Mouse (Mus musculus) kidney, embryonic 15.5 days (tissue): ENCODE data around the gene Fscn2. TPM values are rescaled to one million over a fixed set of nuclear protein-coding genes. Genes with fewer than 3 reads are reported as not detected.
"Not testable (repeated sequence)": the region's sequence is repeated elsewhere in the genome, so short reads cannot be mapped to it uniquely, and the experiment has no call there.

Experiments
- ATAC-seq: fragments of 200-750 bp; cut with Nextera tagmentation; replicated peaks from 2 replicates; pipeline ENCODE4 v1.8.0; 2017; ENCODE audit warnings: moderate TSS enrichment; ENCODE audit not compliant: low FRiP score
- H3K27ac ChIP-seq: fragments of 300-500 bp; sonication (generic); 2 replicates; pipeline ENCODE4 v1.5.1; 2015; ENCODE audit warnings: mild to moderate bottlenecking, inconsistent platforms
- H3K27me3 ChIP-seq: fragments of 300-500 bp; sonication (generic); 2 replicates; pipeline ENCODE4 v1.6.1; 2015; ENCODE audit warnings: inconsistent platforms
- H3K36me3 ChIP-seq: fragments of 300-500 bp; sonication (generic); 2 replicates; pipeline ENCODE4 v1.6.1; 2015; ENCODE audit warnings: inconsistent platforms
- H3K4me1 ChIP-seq: fragments of 300-500 bp; sonication (generic); 2 replicates; pipeline ENCODE4 v1.6.1; 2015; ENCODE audit warnings: inconsistent platforms
- H3K4me2 ChIP-seq: fragments of 300-500 bp; sonication (generic); 2 replicates; pipeline ENCODE4 v1.6.1; 2015; ENCODE audit warnings: moderate library complexity, mild to moderate bottlenecking, inconsistent platforms
- H3K4me3 ChIP-seq: fragments of 300-500 bp; sonication (generic); replicated peaks from 2 replicates; pipeline ENCODE4 v1.5.1; 2015; ENCODE audit warnings: mild to moderate bottlenecking, inconsistent platforms
- H3K9ac ChIP-seq: fragments of 300-500 bp; sonication (generic); 2 replicates; pipeline ENCODE4 v1.6.1; 2015; ENCODE audit warnings: mild to moderate bottlenecking, inconsistent platforms
- H3K9me3 ChIP-seq: fragments of 300-500 bp; sonication (generic); replicated peaks from 2 replicates; pipeline ENCODE4 v1.6.1; 2016; ENCODE audit warnings: inconsistent platforms
- WGBS: fragments of 180-500 bp; shearing (Covaris S2); methylation state at CpG from one replicate; pipeline ENCODE4 v1.1.7; 2015; ENCODE audit warnings: mixed read lengths; 5-methylcytosine and 5-hydroxymethylcytosine counted together
- microRNA-seq: library from miRNA; unstranded; fragments of <30 nt; microRNA quantifications from one replicate; pipeline ENCODE4, GENCODE M21; 2016
- polyA plus RNA-seq: library from polyadenylated mRNA; unstranded; fragments of >200 nt; fragmentation: Nextera tagmentation; extraction: Ambion mirVana; gene quantifications from 2 replicates; pipeline ENCODE4 v1.2.1, GENCODE M21; 2015

Gene Fscn2
- polyA plus RNA-seq, 1 experiment from 2014 or later = 1.1 TPM

GRCm38 (mm10) chr11:120387157-120387556 is 25.8 kb downstream of the Fscn2 start:
- H3K9me3 ChIP-seq = no peaks in the 10 kb centered on the region
- H3K4me2 ChIP-seq = no peak overlapping the region

GRCm38 (mm10) chr11:120388580-120388979 is 27.2 kb downstream of the Fscn2 start:
- H3K36me3 ChIP-seq = peaks cover 78% of the 10 kb centered on the region
- no peak for ATAC-seq
- H3K4me3 ChIP-seq = no peak overlapping the region
- no peak overlapping the region for H3K4me2 ChIP-seq
- no peak overlapping the region for H3K27ac ChIP-seq
- H3K9ac ChIP-seq = no peak overlapping the region
- no peaks in the 10 kb centered on the region for H3K27me3 ChIP-seq
- H3K9me3 ChIP-seq = no peaks in the 10 kb centered on the region
- 93% methylated on average over 9 of the region's 9 CpGs for WGBS
- H3K4me1 ChIP-seq = no peaks in the 10 kb centered on the region

More at GRCm38 (mm10) chr11:120387157-120387556, 25.8 kb downstream of the Fscn2 start:
- Histone ChIP-seq H3K27me3 (no peaks in the 10 kb centered on the region), H3K4me1 (no peaks in the 10 kb centered on the region), H3K27ac (no peak overlapping the region), H3K36me3 (peaks cover 80% of the 10 kb centered on the region), H3K9ac (no peak overlapping the region), H3K4me3 (no peak overlapping the region)
- WGBS = 64% methylated on average over 2 of the region's 2 CpGs
- no peak for ATAC-seq

GRCm38 (mm10) chr11:120395661-120396060 is 34.3 kb downstream of the Fscn2 start:
- ATAC-seq = no peak
- H3K27me3 ChIP-seq = no peaks in the 10 kb centered on the region
- no peak overlapping the region for H3K4me2 ChIP-seq
- no peaks in the 10 kb centered on the region for H3K9me3 ChIP-seq
- no peak overlapping the region for H3K9ac ChIP-seq
- peaks cover 79% of the 10 kb centered on the region for H3K36me3 ChIP-seq
- H3K27ac ChIP-seq = no peak overlapping the region
- no peak overlapping the region for H3K4me3 ChIP-seq
- H3K4me1 ChIP-seq = no peaks in the 10 kb centered on the region
- 74% methylated on average over 4 of the region's 4 CpGs for WGBS

- H3K36me3 ChIP-seq = peaks cover 90% of the 10 kb centered on the region
Observed at GRCm38 (mm10) chr11:120397602-120398001, 36.3 kb downstream of the Fscn2 start.

GRCm38 (mm10) chr11:120399319-120399718 is 38.0 kb downstream of the Fscn2 start:
- WGBS = 94% methylated on average over 2 of the region's 2 CpGs

More at GRCm38 (mm10) chr11:120397602-120398001, 36.3 kb downstream of the Fscn2 start:
- Histone ChIP-seq H3K9ac (no peak overlapping the region), H3K27me3 (no peaks in the 10 kb centered on the region), H3K4me2 (no peak overlapping the region), H3K4me1 (no peaks in the 10 kb centered on the region), H3K9me3 (no peaks in the 10 kb centered on the region), H3K4me3 (no peak overlapping the region), H3K27ac (no peak overlapping the region)
- ATAC-seq = no peak
- 44% methylated on average over 2 of the region's 2 CpGs for WGBS

GRCm38 (mm10) chr11:120404814-120405213 is 43.5 kb downstream of the Fscn2 start:
- H3K36me3 ChIP-seq = peaks cover 100% of the 10 kb centered on the region
- ATAC-seq = no peak
- H3K9ac ChIP-seq = no peak overlapping the region

More at GRCm38 (mm10) chr11:120399319-120399718, 38.0 kb downstream of the Fscn2 start:
- Histone ChIP-seq H3K4me1 (no peaks in the 10 kb centered on the region), H3K27ac (no peak overlapping the region), H3K9me3 (no peaks in the 10 kb centered on the region), H3K9ac (no peak overlapping the region), H3K4me3 (no peak overlapping the region), H3K36me3 (peaks cover 92% of the 10 kb centered on the region), H3K27me3 (no peaks in the 10 kb centered on the region), H3K4me2 (no peak overlapping the region)
- ATAC-seq = no peak

GRCm38 (mm10) chr11:120405867-120406266 is 44.5 kb downstream of the Fscn2 start:
- Histone ChIP-seq H3K27ac (no peak overlapping the region), H3K9me3 (no peaks in the 10 kb centered on the region), H3K27me3 (no peaks in the 10 kb centered on the region), H3K36me3 (peaks cover 100% of the 10 kb centered on the region), H3K4me2 (no peak overlapping the region), H3K4me1 (no peaks in the 10 kb centered on the region), H3K4me3 (no peak overlapping the region), H3K9ac (no peak overlapping the region)
- WGBS = 97% methylated on average over 3 of the region's 3 CpGs
- ATAC-seq = no peak

More at GRCm38 (mm10) chr11:120404814-120405213, 43.5 kb downstream of the Fscn2 start:
- Histone ChIP-seq H3K27ac (no peak overlapping the region), H3K4me2 (no peak overlapping the region), H3K4me1 (no peaks in the 10 kb centered on the region), H3K4me3 (no peak overlapping the region), H3K27me3 (no peaks in the 10 kb centered on the region), H3K9me3 (no peaks in the 10 kb centered on the region)
- 100% methylated on average over 1 of the region's 1 CpGs for WGBS

- peaks cover 100% of the 10 kb centered on the region for H3K36me3 ChIP-seq
- no peaks in the 10 kb centered on the region for H3K4me1 ChIP-seq
- no peak for ATAC-seq
- H3K27ac ChIP-seq = no peak overlapping the region
- H3K4me3 ChIP-seq = no peak overlapping the region
- no peak overlapping the region for H3K9ac ChIP-seq
- 95% methylated on average over 1 of the region's 1 CpGs for WGBS
- no peaks in the 10 kb centered on the region for H3K27me3 ChIP-seq
- no peak overlapping the region for H3K4me2 ChIP-seq
- H3K9me3 ChIP-seq = no peaks in the 10 kb centered on the region
Observed at GRCm38 (mm10) chr11:120406445-120406844, 45.1 kb downstream of the Fscn2 start.

GRCm38 (mm10) chr11:120413621-120414020 is 52.3 kb downstream of the Fscn2 start:
- H3K9ac ChIP-seq, H3K4me2 ChIP-seq, H3K4me3 ChIP-seq, ATAC-seq, H3K4me1 ChIP-seq, H3K27ac ChIP-seq, H3K9me3 ChIP-seq, H3K27me3 ChIP-seq: not testable (repeated sequence)
- H3K36me3 ChIP-seq = peaks cover 96% of the 10 kb centered on the region
- 94% methylated on average over 7 of the region's 10 CpGs for WGBS

Small RNA genes within 50 kb of the gene (microRNA-seq; reads per million reads assigned to microRNA genes)
- gene Gm23419 (not detected), gene Mir6935 (1.8 reads per million, percentile 6 among the genes with 10 or more reads in this experiment)

Other genes starting within 250 kb of the Fscn2 start
- 109 and 115 TPM in 2 replicates for gene Slc38a10, start 210.2 kb upstream of the Fscn2 start, polyA plus RNA-seq
- 11.8 and 14.1 TPM in 2 replicates for gene Bahcc1, start 128.6 kb upstream of the Fscn2 start, polyA plus RNA-seq
- gene Actg1, start 13.0 kb upstream of the Fscn2 start, polyA plus RNA-seq = 2,367 and 2,520 TPM in 2 replicates
- 33.1 and 41.9 TPM in 2 replicates for gene Faap100, start 17.2 kb downstream of the Fscn2 start, polyA plus RNA-seq
- gene Nploc4, start 76.2 kb downstream of the Fscn2 start, polyA plus RNA-seq = 33.5 and 34.8 TPM in 2 replicates
- not detected in 2 replicates for gene Tspan10, start 81.1 kb downstream of the Fscn2 start, polyA plus RNA-seq
- gene Pde6g, start 92.0 kb downstream of the Fscn2 start, polyA plus RNA-seq = 0.28 and 0.38 TPM in 2 replicates
- 13.1 and 13.8 TPM in 2 replicates for gene Oxld1, start 96.5 kb downstream of the Fscn2 start, polyA plus RNA-seq
- 40.5 and 41.9 TPM in 2 replicates for gene Ccdc137, start 96.6 kb downstream of the Fscn2 start, polyA plus RNA-seq
- 42.7 and 53.3 TPM in 2 replicates for gene Arl16, start 106.1 kb downstream of the Fscn2 start, polyA plus RNA-seq
- gene Mrpl12, start 123.1 kb downstream of the Fscn2 start, polyA plus RNA-seq = 166 and 172 TPM in 2 replicates
- 84.6 and 91.9 TPM in 2 replicates for gene Slc25a10, start 130.3 kb downstream of the Fscn2 start, polyA plus RNA-seq
- gene Gcgr, start 169.2 kb downstream of the Fscn2 start, polyA plus RNA-seq = 2.4 and 2.6 TPM in 2 replicates
- 199 and 212 TPM in 2 replicates for gene Mcrip1, start 188.2 kb downstream of the Fscn2 start, polyA plus RNA-seq
- gene Ppp1r27, start 189.6 kb downstream of the Fscn2 start, polyA plus RNA-seq = 0.49 and 1.4 TPM in 2 replicates
- gene P4hb, start 211.7 kb downstream of the Fscn2 start, polyA plus RNA-seq = 718 and 736 TPM in 2 replicates
- 588 and 644 TPM in 2 replicates for gene Arhgdia, start 220.1 kb downstream of the Fscn2 start, polyA plus RNA-seq
- gene Alyref, start 236.8 kb downstream of the Fscn2 start, polyA plus RNA-seq = 494 TPM in 2 replicates
- 193 and 206 TPM in 2 replicates for gene Anapc11, start 236.9 kb downstream of the Fscn2 start, polyA plus RNA-seq
- gene Npb, start 246.9 kb downstream of the Fscn2 start, polyA plus RNA-seq = 24.4 and 25.2 TPM in 2 replicates